Mouse (Mus musculus) ovary, postnatal 10 days (tissue): ENCODE data around the gene Snap91.

ENCODE experiments used
- DNase-seq: peaks from one replicate; pipeline ENCODE4 v3.0.0; 2022; ENCODE audit warnings: low spot score

The Snap91 gene

DNA sequence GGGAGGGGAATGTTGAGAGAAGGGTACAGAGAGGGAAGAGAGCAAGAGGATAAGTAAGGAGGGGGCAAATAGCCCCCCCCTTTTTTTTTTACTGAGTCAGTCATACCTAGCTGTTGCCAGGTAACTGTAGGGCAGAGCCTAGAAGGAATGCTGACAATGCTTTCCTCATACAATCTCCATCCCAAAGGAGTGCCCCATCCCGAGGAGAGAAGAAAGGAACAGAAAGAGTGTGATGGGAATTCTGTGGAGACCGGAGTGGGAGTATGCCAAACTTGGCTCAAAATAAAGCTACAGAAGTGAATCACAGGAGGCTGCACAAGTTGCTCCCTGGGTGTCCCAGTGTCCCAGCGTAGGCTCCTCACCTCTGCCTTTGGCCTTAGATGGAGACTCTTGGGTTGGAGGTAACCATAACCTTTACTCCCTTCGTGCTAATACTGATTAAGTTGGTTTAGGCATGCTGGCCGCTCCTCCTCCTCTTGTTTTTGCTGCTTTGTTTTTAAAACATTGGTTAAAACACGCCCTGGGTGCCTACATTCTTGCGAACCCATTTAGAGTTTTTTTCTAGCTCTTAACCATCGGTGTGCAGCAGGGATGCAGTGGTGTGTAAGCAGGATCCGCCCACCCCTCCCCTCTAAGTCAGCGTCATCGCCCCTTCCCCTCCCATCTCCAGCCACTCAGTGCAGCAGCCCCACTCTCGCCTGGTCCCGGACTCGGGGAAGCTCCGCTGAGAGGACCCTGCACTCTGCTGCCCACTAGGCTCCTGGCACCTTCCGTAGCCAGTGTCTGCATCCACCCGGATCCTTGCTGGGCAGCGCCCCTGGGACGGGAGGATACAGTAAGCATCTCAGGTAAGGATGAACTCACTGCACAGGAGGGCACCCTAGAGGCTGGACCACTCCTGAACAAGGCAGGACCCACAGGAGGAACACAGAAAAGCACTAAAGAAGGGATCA, 137.2 kb downstream of the Snap91 start, which contains the start of gene Prss35:
Gene Prss35, plus strand, starts transcription at position 691 of the 953 bp plus-strand sequence.
- no peak for DNase-seq

DNA sequence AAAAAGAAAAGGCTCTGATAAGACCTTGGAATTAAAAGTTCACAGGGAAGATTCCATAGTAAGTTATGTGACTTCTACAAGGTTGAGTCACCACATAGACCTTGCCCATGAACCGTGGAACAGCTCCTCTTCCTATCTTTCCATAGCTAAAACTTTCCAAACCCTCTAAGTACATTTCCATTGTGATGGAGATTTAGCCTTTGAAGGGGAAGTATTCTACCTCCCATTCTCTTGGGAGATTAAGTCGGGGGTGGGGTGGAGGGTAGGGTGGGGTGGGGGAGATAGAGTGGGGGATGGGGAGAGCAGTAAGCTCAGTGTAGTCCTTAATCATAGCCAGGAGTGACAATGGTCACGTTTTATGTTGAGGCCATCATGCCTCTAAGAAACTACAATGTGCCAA, 140.5 kb downstream of the Snap91 start:
- no peak for DNase-seq

DNA sequence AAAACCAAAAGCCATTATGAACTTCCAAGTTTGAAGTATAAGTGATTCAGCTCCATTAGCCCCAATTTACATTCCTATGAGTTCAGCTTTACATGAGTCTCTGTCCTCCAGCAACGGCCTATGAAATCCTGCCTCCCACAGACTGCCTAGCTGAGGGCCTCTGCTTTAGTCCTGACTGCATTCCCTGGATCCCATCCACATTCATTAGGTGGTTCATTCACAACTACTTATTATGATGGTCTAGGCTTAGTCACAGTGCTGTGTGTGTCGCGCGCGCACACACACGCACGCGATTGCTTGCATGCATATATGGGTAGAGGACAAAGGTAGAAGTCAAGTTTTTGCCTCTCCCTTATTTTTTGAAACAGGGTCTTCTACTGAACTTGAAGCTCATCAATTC, 141.7 kb downstream of the Snap91 start:
- DNase-seq: no peak

DNA sequence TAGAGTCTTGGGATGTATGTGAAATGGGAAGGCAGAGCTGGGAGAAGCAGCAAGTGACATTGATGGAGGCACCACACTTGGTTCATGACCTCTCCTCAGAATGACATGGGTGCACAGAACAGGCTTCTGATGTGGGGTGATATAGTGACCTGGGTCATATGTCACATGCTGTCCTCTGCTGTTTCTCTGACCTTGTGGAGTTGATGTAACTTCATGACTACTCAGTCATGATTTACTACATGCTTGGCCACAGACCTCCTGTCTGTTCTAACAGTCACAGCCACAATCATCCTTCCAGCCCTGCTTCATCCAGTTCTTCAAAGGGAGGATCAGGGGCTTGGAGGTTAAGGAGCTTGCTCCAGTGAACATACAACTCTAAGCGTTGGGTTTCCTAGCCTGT, 142.4 kb downstream of the Snap91 start:
- no peak for DNase-seq

DNA sequence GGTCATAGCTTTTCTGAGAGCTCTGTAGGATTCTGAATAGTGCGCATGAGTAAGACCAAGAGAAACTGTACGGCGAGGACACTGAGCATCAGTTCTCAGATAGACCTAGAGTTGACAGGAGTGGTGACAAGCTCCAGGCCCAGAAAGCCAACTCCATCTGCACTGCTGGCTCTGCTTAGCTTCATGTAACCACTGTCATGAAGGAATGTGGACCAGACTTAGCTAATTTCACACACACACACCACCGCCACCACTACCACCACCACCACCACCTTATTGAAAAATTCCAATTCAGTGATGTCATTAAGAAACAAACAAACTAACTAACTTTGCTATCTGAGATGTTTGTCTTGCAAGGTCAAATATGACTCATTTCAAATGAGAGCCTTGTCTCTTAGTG, 143.5 kb downstream of the Snap91 start:
- DNase-seq: no peak

DNA sequence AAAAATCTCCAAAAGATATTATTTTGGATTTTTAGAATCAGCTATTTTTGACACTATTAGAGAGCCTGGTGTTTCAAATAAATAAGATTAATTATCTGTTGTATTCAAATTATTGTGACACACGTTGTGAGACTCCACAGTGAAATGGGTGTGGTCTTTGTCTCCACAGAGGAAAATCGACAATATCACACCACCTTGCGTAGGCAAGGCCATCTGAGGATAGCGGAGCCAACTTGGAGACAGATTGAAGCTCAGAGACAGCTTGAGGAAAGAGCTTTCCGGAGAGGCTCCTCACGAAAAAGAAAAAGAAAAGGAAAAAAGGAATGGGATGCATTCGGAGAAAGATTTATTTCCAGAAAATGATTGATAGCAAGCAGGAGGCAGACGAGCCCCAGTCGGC, 145.7 kb downstream of the Snap91 start:
- DNase-seq: no peak

DNA sequence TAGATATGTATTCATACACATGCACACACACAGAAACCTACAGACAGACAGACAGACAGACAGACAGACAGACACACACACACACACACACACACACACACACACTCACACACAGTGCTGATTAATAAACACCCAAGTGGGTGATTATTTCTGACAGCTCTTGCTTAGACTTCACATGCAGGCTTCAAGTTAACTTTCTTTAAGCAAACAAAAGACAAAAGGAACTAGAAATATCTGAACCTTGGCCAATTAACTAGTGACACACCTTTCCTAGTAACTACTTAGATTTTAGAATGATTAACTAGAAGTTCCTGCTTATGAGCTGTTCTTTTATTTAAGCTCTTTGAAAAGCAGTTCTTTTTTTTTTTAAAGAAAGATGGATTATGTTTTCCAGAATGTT, 146.1 kb downstream of the Snap91 start:
- no peak for DNase-seq

DNA sequence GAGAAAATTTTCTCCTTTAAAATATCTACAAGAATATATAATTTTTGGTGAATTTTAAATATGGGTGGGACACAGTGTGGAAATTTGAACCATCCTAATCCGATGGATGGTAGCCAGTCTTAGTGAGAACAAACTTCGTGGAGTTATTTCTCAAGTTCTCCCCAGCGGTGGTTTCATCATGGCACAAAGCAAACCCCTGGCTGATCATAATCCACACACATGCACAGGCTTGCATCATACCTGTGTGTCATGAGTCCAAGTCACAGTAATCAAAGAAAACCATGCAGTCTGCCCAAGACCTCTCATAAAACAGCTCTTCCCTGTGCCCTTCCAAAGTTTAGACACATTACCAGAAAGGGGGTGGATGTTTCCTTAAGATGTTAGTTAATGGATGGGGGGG, 150.6 kb downstream of the Snap91 start:
- no peak for DNase-seq

DNA sequence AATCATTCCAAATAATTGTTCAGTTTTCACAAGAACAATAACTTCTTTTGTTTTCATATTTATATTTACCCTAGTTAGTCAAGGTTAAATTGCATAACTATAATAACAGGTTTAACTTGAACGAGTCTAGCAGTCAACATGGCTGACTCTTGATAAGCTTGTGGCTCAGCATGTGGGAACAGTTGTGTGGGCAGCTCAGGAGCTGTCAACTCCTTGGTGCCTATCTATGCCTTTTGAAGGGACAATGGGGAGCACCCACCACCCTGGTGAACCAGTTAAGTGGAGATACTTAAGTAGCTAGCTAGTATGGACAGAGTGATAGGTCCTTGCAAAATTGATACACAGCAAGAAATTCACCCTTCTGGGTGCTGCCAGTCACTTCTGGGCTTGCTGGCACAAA, 151.4 kb downstream of the Snap91 start:
- no peak for DNase-seq

DNA sequence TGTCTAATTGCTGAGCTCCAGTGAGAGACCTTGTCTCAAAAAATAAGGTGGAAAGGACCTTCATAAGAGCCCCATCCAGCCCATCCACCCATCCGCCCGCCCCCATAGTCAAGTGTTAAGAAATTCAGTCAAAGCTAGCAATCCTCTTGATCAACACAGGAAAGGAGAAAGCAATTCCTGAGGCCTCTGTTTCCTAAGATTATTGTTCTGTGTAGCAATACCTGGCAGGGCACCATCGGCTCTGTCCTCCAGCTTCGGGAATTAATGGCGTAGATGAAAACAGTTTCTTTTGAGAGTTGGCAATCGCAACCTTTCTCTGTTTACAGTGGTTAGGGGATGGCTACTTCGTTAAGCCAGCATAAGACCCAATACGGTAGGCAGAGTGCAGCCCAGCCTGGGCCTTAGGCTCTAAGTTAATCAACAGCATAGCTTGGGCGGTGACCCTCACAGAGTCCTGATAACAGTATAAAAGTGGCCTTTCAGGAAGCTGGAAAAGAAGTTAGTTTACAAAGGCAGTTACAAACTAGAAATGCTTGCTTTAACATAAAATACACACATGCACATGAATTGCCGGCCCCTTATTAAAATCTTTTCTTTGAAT, 152.1 kb downstream of the Snap91 start:
- DNase-seq: no peak

DNA sequence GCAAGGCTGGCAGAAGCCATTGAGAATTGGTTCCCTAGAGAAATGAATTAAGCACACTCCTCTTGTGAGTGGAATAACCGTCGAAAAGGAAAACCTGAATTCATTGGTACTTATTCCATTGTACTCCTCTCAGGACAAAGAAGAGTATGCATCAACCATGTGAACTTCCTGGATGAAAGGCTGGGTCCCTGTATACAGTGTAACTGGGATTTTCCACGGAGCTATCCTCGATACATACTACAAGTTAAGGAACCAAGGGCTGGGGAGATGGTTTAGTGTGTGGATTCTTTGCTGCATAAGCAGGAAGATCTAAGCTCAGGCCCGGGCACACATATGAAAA, 154.1 kb downstream of the Snap91 start:
- no peak for DNase-seq

DNA sequence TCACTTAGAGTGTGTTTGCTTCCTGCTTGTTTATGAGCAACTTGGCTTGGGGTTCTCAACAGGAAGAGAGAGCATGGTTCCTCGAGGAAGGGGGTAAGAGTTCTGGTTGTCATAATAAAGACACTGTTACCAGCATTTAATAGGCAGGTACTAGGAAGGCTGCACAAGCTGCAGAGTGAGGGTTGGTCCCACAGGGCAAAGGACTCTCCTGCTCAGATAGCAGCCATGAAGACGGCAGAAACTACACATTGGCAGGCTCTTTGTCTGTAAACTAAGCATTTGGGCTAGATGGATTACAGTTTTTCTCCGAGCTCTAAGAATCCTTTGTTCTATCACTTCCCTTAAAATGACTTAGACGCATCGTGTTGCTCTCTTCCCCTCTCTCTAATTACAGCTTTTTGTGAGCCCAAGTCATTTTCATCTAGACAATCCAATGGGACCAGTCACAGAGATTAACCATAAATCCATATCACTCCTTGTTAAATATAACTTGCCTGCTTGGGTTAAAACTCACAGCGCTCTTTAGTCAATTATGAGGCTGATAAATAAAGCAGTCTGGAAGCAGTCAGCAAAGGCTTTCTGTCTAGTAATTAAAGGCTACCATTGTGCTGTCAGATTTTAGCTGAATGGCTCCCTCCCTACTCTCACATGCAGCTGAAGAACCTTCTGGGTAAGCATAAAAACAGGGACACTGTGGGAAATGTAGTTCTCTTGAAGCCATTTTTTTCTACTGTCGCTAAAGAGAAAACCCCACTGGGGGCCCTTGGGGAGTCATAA, 154.7 kb downstream of the Snap91 start:
- DNase-seq: no peak

DNA sequence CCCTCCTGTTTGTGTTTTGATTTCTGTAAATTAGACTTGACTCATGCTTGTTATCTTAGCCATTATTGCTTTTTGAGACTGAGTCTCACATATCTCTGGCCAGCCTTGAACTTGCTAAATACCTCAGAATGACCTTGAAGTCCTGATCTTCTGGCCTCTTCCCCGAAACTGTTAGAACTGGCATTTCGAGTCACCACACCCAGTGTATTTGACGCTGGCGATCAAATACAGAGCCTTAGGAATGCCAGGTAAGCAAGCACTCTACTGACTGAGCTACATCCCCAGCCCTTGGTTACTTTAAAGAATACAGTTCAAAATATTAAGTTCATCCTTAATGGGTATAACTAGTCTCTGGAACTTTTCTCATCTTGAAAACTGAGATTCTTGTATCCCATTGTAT, 155.4 kb downstream of the Snap91 start:
- DNase-seq: no peak

DNA sequence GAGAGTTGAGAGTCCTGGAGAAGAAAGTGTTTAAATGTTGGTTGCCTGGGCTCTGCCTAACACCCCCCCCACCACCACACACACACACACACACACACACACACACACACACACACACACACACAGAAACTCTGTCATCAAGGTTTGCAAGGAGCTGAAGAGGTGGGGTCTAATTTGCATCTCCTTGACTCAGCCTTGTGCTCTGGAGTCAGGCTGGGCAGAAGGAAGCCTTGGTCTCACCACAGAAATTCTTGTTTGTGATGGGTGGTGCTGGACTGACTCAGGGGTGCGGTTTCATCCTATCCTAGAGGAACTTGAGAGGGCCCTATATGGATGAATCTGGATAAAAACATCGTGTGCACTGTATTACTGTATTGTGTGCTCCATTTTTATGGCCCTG, 159.7 kb downstream of the Snap91 start:
- no peak for DNase-seq

DNA sequence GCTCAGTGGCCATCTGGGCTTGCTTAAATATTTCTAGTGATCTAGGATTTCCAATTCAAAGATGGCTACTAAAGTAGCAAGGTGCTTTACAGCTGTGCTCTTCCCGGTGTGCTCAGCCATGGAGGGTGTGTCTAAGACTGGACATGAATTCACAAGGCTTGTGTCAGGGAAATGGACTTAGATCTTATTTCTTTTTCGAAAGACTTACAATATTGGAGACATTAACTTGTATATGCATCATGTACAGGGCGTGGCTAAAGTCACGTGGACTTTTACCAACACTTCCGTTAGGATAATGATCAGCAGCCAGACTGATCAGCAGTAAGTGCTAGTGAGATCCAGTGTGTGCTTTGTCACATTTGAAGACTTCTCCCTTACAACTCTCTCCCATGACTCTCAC, 160.2 kb downstream of the Snap91 start:
- DNase-seq: no peak

DNA sequence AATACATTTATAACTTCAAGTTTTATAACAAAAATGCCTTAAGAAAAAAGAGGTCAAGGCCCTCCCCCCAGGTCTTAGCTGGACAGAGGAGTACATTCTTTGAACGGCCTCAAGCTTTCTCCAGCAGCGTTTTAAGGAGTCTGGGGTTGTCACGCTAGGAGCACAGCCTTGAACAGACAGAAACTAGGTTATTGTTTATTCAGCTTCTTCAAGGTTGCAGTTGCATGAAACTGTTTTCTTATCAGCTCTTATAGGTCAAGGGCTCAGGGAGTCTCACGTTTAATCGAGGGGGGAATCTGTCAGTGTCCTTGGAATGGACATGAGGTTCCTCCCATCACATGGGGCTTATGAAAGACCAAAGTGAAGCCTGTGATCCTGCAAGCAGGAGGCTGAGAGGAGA, 163.3 kb downstream of the Snap91 start:
- no peak for DNase-seq

DNA sequence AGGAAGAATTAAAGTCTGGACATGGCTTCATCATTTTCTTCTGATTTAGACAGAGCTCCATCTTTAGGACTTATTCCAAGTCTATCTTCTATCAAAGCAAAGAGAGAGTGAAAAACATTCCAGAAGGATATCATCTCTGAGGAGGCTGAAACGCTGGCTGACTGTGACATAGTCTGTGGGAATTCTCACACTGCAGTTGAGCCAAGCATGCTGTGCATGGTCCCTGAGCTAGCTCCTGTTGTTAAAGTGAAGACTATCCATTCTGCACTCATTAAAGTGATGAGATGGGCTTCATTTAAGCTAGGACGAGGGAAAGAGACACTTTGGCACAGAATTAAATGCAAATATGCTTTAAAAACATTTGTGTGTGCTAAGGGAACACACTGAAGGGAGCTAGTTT, 163.9 kb downstream of the Snap91 start:
- DNase-seq: no peak
